Mouse (Mus musculus) naive thymus-derived CD4-positive, alpha-beta T cell, adult 2 months (primary cell): ENCODE measurements around the gene Gm6710.
"Not testable (repeated sequence)": the region's sequence is repeated elsewhere in the genome, so short reads cannot be mapped to it uniquely, and the experiment has no call there.

ENCODE experiments used
- DNase-seq: peaks from one replicate; pipeline ENCODE4 v3.0.0-alpha.2; 2011; ENCODE audit warnings: low read depth

The Gm6710 gene

DNA sequence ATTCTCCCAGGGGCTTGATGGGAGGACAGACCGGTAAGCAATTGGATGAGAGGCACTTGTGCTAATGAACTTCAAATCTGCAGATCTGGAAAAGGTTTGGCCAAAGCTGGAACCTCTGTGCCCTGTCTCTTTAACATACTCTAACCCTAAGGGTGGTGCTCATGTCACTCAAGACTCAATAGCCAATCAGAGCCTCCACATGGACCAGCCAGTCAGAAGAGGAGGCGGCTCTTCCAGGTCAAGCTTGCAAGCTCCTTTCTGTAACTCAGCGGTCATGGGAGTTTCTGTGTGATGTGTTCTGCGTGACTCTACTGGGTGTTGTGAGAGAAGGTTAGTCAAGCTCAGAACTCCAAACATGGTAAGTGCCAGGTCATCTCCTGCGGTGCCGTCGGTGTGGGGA lies at the start of gene Gm6710:
TSS of gene Gm6710 (plus strand) at position 196 of the 400 bp plus-strand sequence.
- not testable (repeated sequence) for DNase-seq
